Mouse (Mus musculus) mature B cell (primary cell): Measurements from ENCODE around the gene Slc47a2.

ENCODE experiments used
- in situ Hi-C: fragments of 300-500 bp; cut with MboI; formaldehyde crosslinking; loops from 2 replicates; pipeline ENCODE4 v1.14.3; 2019

The Slc47a2 gene

GRCm38 (mm10) chr11:61342505-61343420 is at the start of gene Slc47a2:
Gene Slc47a2 (minus strand): TSS chr11:61342860.
- in situ Hi-C loops, result no loop called here

GRCm38 (mm10) chr11:61388936-61389335 is 46.3 kb upstream of the Slc47a2 start:
- in situ Hi-C loops, result no loop called here

- in situ Hi-C loops, result no loop called here
These were observed 45.4 kb upstream of the Slc47a2 start for GRCm38 (mm10) chr11:61388012-61388411.

GRCm38 (mm10) chr11:61387233-61387632 is 44.6 kb upstream of the Slc47a2 start:
- in situ Hi-C loops, result no loop called here

GRCm38 (mm10) chr11:61385725-61386124 is 43.1 kb upstream of the Slc47a2 start:
- in situ Hi-C loops, result no loop called here

GRCm38 (mm10) chr11:61381272-61381671 is 38.6 kb upstream of the Slc47a2 start:
- in situ Hi-C loops, result no loop called here

- in situ Hi-C loops, result no loop called here
These were observed 36.0 kb upstream of the Slc47a2 start for GRCm38 (mm10) chr11:61378651-61379050.

GRCm38 (mm10) chr11:61377881-61378613 is 35.4 kb upstream of the Slc47a2 start, which contains the start of gene Slc47a1:
Gene Slc47a1 (minus strand): TSS chr11:61378345.
- in situ Hi-C loops, result no loop called here

GRCm38 (mm10) chr11:61368668-61369067 is 26.0 kb upstream of the Slc47a2 start:
- in situ Hi-C loops, result no loop called here

GRCm38 (mm10) chr11:61366517-61367273 is 24.0 kb upstream of the Slc47a2 start:
- in situ Hi-C loops, result no loop called here

- in situ Hi-C loops, result no loop called here
These were observed 23.3 kb upstream of the Slc47a2 start for GRCm38 (mm10) chr11:61365938-61366337.

- in situ Hi-C loops, result no loop called here
These were observed 21.4 kb upstream of the Slc47a2 start for GRCm38 (mm10) chr11:61364096-61364495.

- in situ Hi-C loops, result no loop called here
These were observed 19.0 kb upstream of the Slc47a2 start for GRCm38 (mm10) chr11:61361515-61362190.

GRCm38 (mm10) chr11:61356600-61356999 is 13.9 kb upstream of the Slc47a2 start:
- in situ Hi-C loops, result no loop called here

GRCm38 (mm10) chr11:61356111-61356510 is 13.5 kb upstream of the Slc47a2 start:
- in situ Hi-C loops, result no loop called here

- in situ Hi-C loops, result no loop called here
These were observed 12.7 kb upstream of the Slc47a2 start for GRCm38 (mm10) chr11:61355351-61355750.

GRCm38 (mm10) chr11:61354346-61354745 is 11.7 kb upstream of the Slc47a2 start:
- in situ Hi-C loops, result no loop called here

- in situ Hi-C loops, result no loop called here
These were observed 10.4 kb upstream of the Slc47a2 start for GRCm38 (mm10) chr11:61353038-61353437.

GRCm38 (mm10) chr11:61352138-61352651 is 9.5 kb upstream of the Slc47a2 start:
- in situ Hi-C loops, result no loop called here

GRCm38 (mm10) chr11:61349337-61349736 is 6.7 kb upstream of the Slc47a2 start:
- in situ Hi-C loops, result no loop called here

GRCm38 (mm10) chr11:61346133-61346532 is 3.5 kb upstream of the Slc47a2 start:
- in situ Hi-C loops, result no loop called here
